Mouse (Mus musculus) monocyte, adult 2 months (primary cell): ENCODE measurements around the gene AI464131.
A peak's percentile ranks its signal among the peaks of the same experiment; 100 is the strongest.

Experiments used
- DNase-seq, 2 experiments: peaks; one replicate each; pipeline ENCODE4 v3.0.0; 2022; ENCODE audit warnings: low spot score in 2 of 2, low read depth in 1 of 2

The AI464131 gene

GRCm38 (mm10) chr4:41506156-41506555 lies 3.3 kb upstream of the AI464131 start:
- peak; percentile 26 for DNase-seq

GRCm38 (mm10) chr4:41505131-41505551 lies 2.3 kb upstream of the AI464131 start:
- DNase-seq, result no peak

- no peak for DNase-seq
Observed at GRCm38 (mm10) chr4:41504325-41504724, 1.4 kb upstream of the AI464131 start.

- no peak for DNase-seq
Observed at GRCm38 (mm10) chr4:41502171-41502940, 520 bp downstream of the AI464131 start.

GRCm38 (mm10) chr4:41500787-41501186 lies 2.1 kb downstream of the AI464131 start:
- DNase-seq, result no peak

GRCm38 (mm10) chr4:41499619-41500018 lies 3.3 kb downstream of the AI464131 start:
- no peak for DNase-seq

- no peak for DNase-seq
Observed at GRCm38 (mm10) chr4:41498921-41499391, 3.9 kb downstream of the AI464131 start.

GRCm38 (mm10) chr4:41497995-41498845 lies 4.7 kb downstream of the AI464131 start:
- no peak for DNase-seq

GRCm38 (mm10) chr4:41497579-41497978 lies 5.3 kb downstream of the AI464131 start:
- DNase-seq, result no peak

- no peak for DNase-seq
Observed at GRCm38 (mm10) chr4:41497046-41497445, 5.8 kb downstream of the AI464131 start.

GRCm38 (mm10) chr4:41495850-41496249 lies 7.0 kb downstream of the AI464131 start:
- DNase-seq, result no peak

- DNase-seq, result no peak
Observed at GRCm38 (mm10) chr4:41495076-41495475, 7.8 kb downstream of the AI464131 start.

- no peak for DNase-seq
Observed at GRCm38 (mm10) chr4:41494378-41494777, 8.5 kb downstream of the AI464131 start.

GRCm38 (mm10) chr4:41493464-41494116 lies 9.3 kb downstream of the AI464131 start:
- no peak for DNase-seq

GRCm38 (mm10) chr4:41492951-41493350 lies 9.9 kb downstream of the AI464131 start:
- no peak for DNase-seq

GRCm38 (mm10) chr4:41481601-41482017 lies 21.3 kb downstream of the AI464131 start:
- DNase-seq, result no peak

GRCm38 (mm10) chr4:41480254-41480653 lies 22.6 kb downstream of the AI464131 start:
- no peak for DNase-seq

- no peak for DNase-seq
Observed at GRCm38 (mm10) chr4:41479456-41479804, 23.4 kb downstream of the AI464131 start.

GRCm38 (mm10) chr4:41478751-41479455 lies 24.0 kb downstream of the AI464131 start:
- DNase-seq, result no peak

- DNase-seq, result no peak
Observed at GRCm38 (mm10) chr4:41477648-41478160, 25.2 kb downstream of the AI464131 start.

- no peak for DNase-seq
Observed at GRCm38 (mm10) chr4:41471384-41471689, 31.5 kb downstream of the AI464131 start.
